Mouse (Mus musculus): ENCODE data around the gene Tmem229b.

- TF ChIP-seq POLR2A (IDR thresholded peaks at IDR 0.05; ENCODE audit: insufficient read depth, low read depth, low read length) (no peak), CTCF (IDR thresholded peaks at IDR 0.05; ENCODE audit: insufficient read depth, low read depth, low read length) (peak; percentile 62; the same call in 1 of the 2 replicates)
Measured at GRCm38 (mm10) chr12:78918227-78919078, 89.0 kb downstream of the Tmem229b start.
